Mouse (Mus musculus) stomach, postnatal 0 days (tissue): ENCODE measurements at regions not wholly inside any gene's neighbourhood (a gene's known extent, or its start where the extent isn't known, plus 50 kb on each side); places are given as distances from the start of the nearest gene placed in this dataset.

Source experiments
- CTCF ChIP-seq: IDR thresholded peaks from 2 replicates; pipeline ENCODE4 v1.5.1; 2016; ENCODE audit warnings: antibody characterized with exemption, low read depth, mild to moderate bottlenecking, moderate library complexity
- EP300 ChIP-seq: optimal IDR thresholded peaks from 2 replicates; pipeline ENCODE3; 2016; ENCODE audit warnings: antibody characterized with exemption

- no peak for TF ChIP-seq CTCF
- TF ChIP-seq EP300: no peak
Measured at GRCm38 (mm10) chr16:27523527-27524121, 135.0 kb downstream of the Ccdc50 start.
